Mouse (Mus musculus) E14TG2a.4 (cell line): Measurements from ENCODE around the gene Gdap1l1.
A peak's percentile ranks its signal among the peaks of the same experiment; 100 is the strongest.
"Not testable (repeated sequence)": the region's sequence is repeated elsewhere in the genome, so short reads cannot be mapped to it uniquely, and the experiment has no call there.

Experiments
- H3K27me3 ChIP-seq: 2 replicates; pipeline ENCODE4 v1.6.1; 2014; ENCODE audit warnings: low read length, control low read depth; ENCODE audit not compliant: insufficient read depth
- H3K36me3 ChIP-seq: 2 replicates; pipeline ENCODE4 v1.6.1; 2014; ENCODE audit warnings: low read length, control low read depth; ENCODE audit not compliant: insufficient read depth
- H3K4me1 ChIP-seq: replicated peaks from 2 replicates; pipeline ENCODE4 v1.6.1; 2014; ENCODE audit warnings: low read depth, low read length, control low read depth
- H3K4me3 ChIP-seq: replicated peaks from 2 replicates; pipeline ENCODE4 v1.5.1; 2014; ENCODE audit warnings: mild to moderate bottlenecking, low read length
- H3K9me3 ChIP-seq: 2 replicates; pipeline ENCODE4 v1.6.1; 2014; ENCODE audit warnings: low read length, control low read depth
- CTCF ChIP-seq: conservative IDR thresholded peaks from 2 replicates; pipeline ENCODE4 v1.5.1; 2014; ENCODE audit warnings: low read length
- NANOG ChIP-seq: IDR thresholded peaks from 2 replicates; pipeline ENCODE4 v1.6.1; 2014; ENCODE audit warnings: borderline replicate concordance, low read length, mixed read lengths
- POU5F1 ChIP-seq: IDR thresholded peaks from 2 replicates; pipeline ENCODE4 v1.6.1; 2014; ENCODE audit warnings: low read length, borderline replicate concordance

The Gdap1l1 gene

DNA sequence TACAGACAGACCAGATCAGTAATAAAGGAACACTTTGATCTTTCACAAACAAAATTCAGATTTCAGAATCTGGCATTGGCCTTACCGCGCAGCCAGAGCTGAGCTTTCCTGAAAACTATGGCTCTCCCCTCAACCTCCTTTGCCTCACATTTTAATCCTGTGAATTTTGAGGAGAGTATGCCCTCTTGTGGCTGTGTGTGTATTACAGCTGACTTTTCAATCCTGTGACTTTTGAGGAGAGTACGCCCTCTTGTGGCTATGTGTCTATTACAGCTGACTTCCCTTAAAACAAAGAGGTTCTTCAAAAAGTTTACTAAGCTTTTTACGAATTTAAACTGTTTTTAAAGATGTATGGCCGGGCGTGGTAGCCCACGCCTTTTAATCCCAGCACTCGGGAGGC is 37.1 kb upstream of the Gdap1l1 start:
- Histone ChIP-seq H3K27me3 (peaks cover 21% of the 10 kb centered on the region), H3K9me3 (no peaks in the 10 kb centered on the region), H3K36me3 (peaks cover 21% of the 10 kb centered on the region)

DNA sequence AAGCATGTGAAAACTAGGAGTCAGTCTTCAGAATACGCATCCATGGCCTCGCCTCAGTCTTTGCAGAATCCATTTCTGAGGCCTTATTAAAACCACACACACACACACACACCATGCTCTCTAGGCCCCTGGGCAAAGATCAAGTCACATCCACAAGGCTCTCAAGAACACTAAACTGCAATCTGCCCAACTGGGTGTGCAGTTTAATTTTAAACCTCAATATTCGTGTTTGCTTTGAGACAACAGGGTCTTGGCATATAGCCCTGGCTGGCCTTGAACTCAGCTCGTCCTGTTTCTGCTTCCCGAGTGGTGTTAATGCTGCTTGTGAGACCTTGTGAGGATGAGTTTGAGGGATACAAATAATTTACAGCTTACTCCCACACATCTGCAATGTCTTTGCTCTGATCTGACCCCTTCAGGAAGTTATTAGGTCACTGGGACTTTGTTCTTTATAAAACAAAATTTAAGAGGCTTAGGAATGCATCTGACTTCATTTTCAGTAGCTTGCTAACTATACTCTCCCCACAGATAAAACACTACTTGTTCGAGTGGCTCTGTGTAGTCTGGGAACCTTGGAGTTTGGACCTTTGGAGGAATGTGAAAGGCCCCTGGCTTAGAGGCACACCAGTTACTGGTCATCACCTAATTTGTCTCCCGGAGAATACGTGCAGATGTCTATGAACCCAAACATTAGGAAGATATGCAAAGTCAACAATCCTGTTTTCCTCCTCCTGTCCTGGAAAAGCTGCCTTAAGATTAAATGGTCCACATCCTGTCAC is 34.0 kb upstream of the Gdap1l1 start:
- TF ChIP-seq NANOG (no peak), POU5F1 (no peak), CTCF (no peak)
- H3K9me3 ChIP-seq = no peaks in the 10 kb centered on the region
- no peaks in the 10 kb centered on the region for H3K4me1 ChIP-seq
- H3K36me3 ChIP-seq = peaks cover 46% of the 10 kb centered on the region
- H3K27me3 ChIP-seq = no peaks in the 10 kb centered on the region
- no peak overlapping the region for H3K4me3 ChIP-seq

More for the DNA sequence above, 37.1 kb upstream of the Gdap1l1 start:
- TF ChIP-seq POU5F1 (no peak), NANOG (no peak), CTCF (peak; percentile 90)
- no peak overlapping the region for H3K4me3 ChIP-seq
- H3K4me1 ChIP-seq = peaks cover 18% of the 10 kb centered on the region

DNA sequence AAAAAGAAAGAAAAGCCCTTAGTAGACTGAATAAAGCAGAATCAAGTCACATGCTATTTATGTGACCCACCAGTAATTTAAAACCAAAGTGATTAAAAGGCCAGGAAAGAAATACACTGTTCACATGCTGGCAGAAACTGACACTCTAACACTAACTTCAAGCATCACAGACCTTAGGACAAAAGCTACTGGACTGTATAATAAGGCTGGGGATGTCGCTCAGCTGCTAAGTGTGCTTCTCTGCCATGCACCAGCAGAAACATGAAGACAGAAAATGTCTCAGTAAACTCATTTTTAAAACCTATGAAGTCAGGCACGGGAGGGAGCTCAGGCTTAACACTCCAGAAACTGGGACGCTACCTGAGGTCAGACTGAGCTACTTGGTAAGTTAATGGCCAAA is 28.1 kb upstream of the Gdap1l1 start:
- H3K9me3 ChIP-seq = no peaks in the 10 kb centered on the region
- no peaks in the 10 kb centered on the region for H3K27me3 ChIP-seq
- H3K36me3 ChIP-seq = peaks cover 88% of the 10 kb centered on the region
- TF ChIP-seq NANOG = no peak
- TF ChIP-seq CTCF = no peak
- TF ChIP-seq POU5F1 = no peak
- no peak overlapping the region for H3K4me3 ChIP-seq
- H3K4me1 ChIP-seq = peaks cover under 1% of the 10 kb centered on the region; the same call in 1 of the 2 replicates

DNA sequence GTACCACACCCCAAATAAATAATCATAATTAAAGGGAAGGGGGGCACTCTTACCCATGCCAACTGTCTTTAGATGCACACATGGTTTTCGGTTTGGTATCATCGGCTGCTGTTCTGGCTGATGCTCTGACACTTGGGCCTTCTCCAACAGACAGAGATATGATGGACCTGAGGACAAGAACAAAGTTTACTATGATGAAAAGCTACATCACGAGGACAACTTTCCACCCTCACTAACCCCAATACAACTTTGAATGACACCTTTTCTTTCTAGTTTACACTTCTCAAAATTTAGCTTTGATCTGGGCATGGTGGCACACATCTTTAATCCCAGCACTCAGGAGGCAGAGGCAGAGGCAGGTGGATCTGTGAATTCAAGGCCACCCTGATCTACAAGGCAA is 26.9 kb upstream of the Gdap1l1 start:
- H3K4me3 ChIP-seq, H3K27me3 ChIP-seq, H3K9me3 ChIP-seq: not testable (repeated sequence)
- peaks cover 91% of the 10 kb centered on the region for H3K36me3 ChIP-seq
- peaks cover 10% of the 10 kb centered on the region for H3K4me1 ChIP-seq

DNA sequence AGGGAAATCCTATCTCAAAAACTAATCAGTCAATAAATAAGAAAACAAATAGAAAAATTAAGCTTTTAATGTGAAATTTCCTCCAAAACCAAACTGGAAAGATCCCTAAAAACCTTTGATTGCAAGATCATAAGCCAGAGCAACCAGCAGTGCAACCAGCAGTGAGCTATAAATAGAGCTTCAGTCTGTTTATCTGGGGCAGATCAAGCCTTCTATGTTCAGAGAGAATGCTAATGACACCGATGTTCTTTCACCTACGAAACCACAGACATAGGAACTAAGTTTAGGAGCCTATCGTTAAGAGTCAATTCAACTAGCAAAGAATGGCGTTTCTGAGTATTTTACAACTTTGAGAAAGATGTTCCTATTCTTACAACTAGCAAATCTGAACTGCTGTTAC is 26.4 kb upstream of the Gdap1l1 start:
- H3K4me3 ChIP-seq = no peak overlapping the region
- peaks cover 10% of the 10 kb centered on the region for H3K4me1 ChIP-seq
- no peak for TF ChIP-seq CTCF
- no peak for TF ChIP-seq POU5F1
- TF ChIP-seq NANOG = no peak
- H3K9me3 ChIP-seq = no peaks in the 10 kb centered on the region
- H3K36me3 ChIP-seq = peaks cover 90% of the 10 kb centered on the region
- no peaks in the 10 kb centered on the region for H3K27me3 ChIP-seq

DNA sequence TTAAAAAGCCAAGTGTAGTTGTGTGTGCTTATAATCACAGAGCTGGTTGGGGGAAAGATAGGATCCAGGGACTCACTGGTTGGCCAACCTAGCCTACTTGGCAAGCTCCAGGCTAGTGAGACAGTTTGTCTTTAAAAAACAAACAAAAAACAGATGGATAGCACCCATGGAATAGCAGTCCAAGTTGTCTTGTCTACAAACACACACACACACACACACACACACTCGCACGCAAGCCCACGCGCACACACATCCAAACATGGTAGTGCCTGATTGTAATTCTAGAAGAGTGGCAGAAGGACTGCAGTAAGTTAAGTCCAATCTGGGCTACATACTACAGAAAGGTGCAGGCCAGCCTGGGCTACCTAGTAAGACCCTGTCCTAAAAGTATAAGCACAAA is 25.9 kb upstream of the Gdap1l1 start:
- no peaks in the 10 kb centered on the region for H3K27me3 ChIP-seq
- peaks cover 16% of the 10 kb centered on the region for H3K4me1 ChIP-seq
- H3K9me3 ChIP-seq = no peaks in the 10 kb centered on the region
- TF ChIP-seq NANOG (no peak), CTCF (no peak), POU5F1 (no peak)
- peaks cover 84% of the 10 kb centered on the region for H3K36me3 ChIP-seq
- no peak overlapping the region for H3K4me3 ChIP-seq

DNA sequence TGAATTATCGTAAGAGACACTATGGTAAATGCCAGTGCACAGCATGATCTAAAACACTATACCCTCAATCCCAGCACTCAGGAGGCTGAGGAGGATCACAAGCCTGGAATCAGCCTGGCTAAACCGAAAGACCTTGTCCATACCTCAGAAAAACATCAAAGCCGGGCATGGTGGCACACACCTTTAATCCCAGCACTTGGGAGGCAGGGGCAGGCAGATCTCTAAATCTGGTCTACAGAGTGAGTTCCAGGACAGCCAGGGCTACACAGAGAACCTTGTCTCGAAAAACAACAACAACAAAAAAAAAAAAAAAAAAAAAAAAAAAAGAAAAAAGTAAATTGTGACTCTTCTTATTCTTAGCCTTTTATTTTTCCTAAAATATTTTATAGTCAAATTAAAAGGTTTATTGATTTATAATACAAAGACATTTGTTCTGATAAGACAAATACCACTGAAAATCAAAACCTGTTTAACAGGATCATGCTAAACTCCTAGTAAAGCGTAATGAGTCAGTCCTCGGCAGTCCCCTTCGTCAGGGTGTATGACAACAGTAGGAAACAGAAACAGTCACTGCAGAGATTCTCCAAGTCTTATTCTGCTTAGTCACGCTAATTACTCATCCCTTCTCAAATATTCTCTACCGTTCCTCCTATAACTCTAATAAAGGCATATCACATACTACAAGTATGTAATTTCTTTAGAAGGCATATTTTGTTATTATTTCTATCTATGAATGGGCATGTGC is 25.3 kb upstream of the Gdap1l1 start:
- no peak overlapping the region for H3K4me3 ChIP-seq
- H3K36me3 ChIP-seq = peaks cover 78% of the 10 kb centered on the region
- H3K9me3 ChIP-seq = no peaks in the 10 kb centered on the region
- H3K27me3 ChIP-seq = no peaks in the 10 kb centered on the region
- H3K4me1 ChIP-seq = peaks cover 22% of the 10 kb centered on the region
- TF ChIP-seq NANOG = no peak
- TF ChIP-seq CTCF = no peak
- TF ChIP-seq POU5F1 = no peak

DNA sequence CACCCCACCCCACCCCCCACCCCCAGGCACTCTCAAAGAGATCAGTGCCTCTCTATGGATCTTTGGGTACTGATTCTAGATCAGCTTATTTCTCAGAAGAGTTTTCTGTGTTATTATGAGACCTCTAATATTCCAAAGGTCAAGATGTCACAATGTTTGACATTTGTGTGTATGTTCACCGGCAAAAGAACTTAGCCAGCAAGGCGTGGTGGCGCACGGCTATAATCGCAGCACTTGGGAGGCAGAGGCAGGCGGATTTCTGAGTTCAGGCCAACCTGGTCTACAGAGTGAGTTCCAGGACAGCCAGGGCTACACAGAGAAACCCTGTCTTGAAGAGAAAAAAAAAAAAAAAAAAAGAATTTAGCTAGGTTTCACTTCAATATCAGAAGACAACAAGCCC is 21.2 kb upstream of the Gdap1l1 start:
- Histone ChIP-seq H3K36me3 (peaks cover 48% of the 10 kb centered on the region), H3K4me3 (no peak overlapping the region), H3K27me3 (no peaks in the 10 kb centered on the region), H3K4me1 (peaks cover 42% of the 10 kb centered on the region), H3K9me3 (no peaks in the 10 kb centered on the region)
- TF ChIP-seq NANOG = no peak
- no peak for TF ChIP-seq CTCF
- TF ChIP-seq POU5F1 = no peak
